Mouse (Mus musculus): ENCODE measurements around the gene Lias.

Gene Lias

DNA sequence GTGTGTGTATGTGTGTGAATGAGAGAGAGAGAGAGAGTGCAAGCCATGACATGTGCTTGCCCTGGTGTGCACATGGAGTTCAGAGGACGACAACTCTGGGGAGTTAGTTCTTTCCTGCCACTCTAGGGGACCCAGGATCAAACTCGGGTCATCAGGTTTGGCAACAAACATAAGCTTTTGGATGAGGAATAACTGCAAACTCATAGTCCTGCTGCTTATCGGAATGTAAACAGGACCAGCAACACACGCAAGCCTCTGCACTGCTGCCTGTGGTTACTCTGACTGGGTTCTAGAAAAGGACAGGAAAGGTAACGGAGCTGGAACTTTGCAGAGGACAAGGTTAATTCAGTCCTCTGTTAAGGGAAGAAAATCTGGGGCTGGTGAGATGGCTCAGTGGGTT is 34.0 kb downstream of the Lias start:
- no peak for DNase-seq (ENCODE audit: low spot score)

GRCm38 (mm10) chr5:65428321-65428720 is 37.0 kb downstream of the Lias start:
- no peak for DNase-seq (ENCODE audit: low spot score)

GRCm38 (mm10) chr5:65429441-65429840 is 38.1 kb downstream of the Lias start:
- no peak for DNase-seq (ENCODE audit: low spot score)

- DNase-seq (ENCODE audit: low spot score), result peak; percentile 12
Measured at GRCm38 (mm10) chr5:65434471-65435362, 43.4 kb downstream of the Lias start.

DNA sequence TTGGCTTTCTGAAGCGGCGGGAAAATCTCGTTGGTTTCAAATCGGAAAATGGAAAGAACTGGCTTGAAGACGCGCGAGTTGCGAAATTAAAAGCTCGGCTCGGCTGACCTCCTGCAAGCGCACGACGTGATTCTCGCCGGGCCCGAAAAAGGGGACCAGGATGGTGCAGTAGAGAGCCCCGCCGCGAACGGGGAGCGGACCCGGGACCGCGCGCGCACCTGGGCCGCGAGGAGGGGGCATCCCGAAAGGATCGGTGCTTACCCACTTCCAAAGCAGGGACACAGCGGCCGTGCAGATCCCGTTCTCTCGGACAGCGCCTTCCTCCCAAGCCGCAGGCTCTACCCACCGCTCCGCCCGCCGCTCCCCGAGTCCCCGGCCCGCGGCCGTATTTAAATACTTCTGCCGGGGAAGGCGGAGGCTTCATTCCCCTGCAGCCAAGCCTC is 44.1 kb downstream of the Lias start:
- DNase-seq (ENCODE audit: low spot score), result no peak

- peak; percentile 94 for DNase-seq (ENCODE audit: low spot score)
Measured at GRCm38 (mm10) chr5:65435806-65436561, 44.7 kb downstream of the Lias start, which contains the start of gene Ugdh. Gene Ugdh (minus strand): TSS chr5:65435949.

DNA sequence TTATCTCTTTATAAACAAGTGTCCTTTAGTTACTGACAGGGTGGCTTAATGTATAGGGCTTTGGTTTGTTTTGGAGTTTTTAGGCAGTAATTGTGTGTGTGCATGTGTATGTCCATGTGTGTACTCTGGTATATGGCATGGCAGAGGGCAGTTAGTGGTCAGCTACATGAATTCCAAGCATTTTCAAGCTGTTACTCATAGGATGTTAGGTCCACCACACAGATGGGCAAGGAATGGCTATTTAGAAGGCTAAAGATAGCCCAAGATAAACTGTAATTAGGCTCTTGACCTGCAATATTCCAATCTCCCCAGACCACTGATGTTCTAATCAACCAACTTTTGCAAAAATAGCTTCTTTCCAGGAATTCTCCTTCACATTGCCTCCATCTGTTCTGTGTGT is 46.7 kb downstream of the Lias start:
- no peak for DNase-seq (ENCODE audit: low spot score)

- no peak for DNase-seq (ENCODE audit: low spot score)
Measured at GRCm38 (mm10) chr5:65444981-65445380, 53.7 kb downstream of the Lias start.

GRCm38 (mm10) chr5:65446756-65447155 is 55.5 kb downstream of the Lias start:
- DNase-seq (ENCODE audit: low spot score), result no peak

DNA sequence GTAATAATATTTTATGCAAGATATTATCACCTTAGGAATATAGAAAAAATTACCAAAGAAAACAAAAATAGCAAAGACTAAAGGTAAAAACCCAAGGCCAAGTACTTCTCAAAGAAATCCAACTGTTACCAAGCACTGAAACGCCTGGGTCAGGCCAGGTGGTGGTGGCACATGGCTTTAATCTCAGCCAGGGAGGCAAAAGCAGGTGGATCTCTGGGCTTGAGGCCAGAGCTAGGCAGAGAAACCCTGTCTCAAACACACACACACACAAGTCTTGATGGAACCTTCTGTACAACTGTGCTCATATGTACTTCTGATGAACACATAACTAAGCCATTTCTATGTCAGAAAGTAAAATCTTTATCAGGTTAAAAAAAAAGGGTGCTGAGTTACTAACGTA is 56.5 kb downstream of the Lias start:
- DNase-seq (ENCODE audit: low spot score), result no peak

DNA sequence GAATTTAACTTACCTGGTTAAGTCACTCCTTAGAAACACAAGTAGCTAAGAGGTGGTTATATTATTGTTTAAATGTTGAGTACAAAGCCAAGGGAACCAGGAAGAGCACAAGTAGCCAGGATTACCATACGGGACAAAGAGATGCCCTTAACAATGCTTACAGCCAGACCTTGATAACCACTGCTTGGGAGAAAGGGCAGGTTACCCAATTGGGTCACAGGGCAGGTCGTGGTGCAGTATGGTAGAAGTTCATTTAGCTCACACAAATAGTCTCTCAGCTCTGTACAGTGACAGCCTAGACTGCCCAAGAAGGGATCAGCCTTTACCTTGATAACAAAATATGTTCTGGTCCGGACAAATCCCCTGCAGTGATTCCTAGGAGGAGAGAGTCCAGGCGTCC is 57.6 kb downstream of the Lias start:
- DNase-seq (ENCODE audit: low spot score), result no peak

- DNase-seq (ENCODE audit: low spot score), result no peak
Measured at GRCm38 (mm10) chr5:65454771-65455170, 63.5 kb downstream of the Lias start.

DNA sequence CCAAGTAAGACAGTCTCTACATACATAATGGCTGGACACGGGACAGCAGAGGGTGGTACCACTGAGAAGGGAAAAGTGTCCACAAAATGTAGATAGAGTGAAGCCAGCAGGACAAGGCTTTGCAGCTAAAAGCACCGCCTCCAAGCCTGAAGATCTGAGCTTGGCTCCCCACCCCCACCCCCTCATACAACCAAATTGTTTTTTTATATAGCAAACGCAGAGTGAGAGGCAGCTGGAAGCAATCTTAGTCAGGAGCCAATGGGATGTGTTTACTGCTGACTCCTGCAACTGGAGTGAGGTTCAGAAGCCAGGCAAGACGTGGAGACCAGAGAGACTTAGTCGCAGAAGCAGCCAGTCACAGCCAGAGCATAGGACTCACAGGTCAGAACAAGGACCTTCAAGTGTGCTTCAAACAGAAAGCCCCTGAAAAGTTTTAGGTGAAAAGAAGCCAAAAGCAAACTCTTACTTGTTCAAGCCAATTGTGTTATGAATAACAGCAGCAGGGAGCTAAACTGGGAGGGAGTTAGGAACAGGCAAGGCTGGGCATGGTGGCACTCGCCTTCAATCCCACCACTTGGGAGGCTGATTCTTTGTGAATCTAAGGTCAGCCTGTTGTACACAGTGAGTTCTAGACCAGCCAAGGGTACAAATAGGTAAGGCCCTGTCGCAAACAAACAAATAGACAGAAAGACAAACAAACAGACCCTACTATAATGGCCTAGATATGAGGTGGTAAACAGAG is 66.0 kb downstream of the Lias start:
- DNase-seq (ENCODE audit: low spot score), result no peak

GRCm38 (mm10) chr5:65457846-65458245 is 66.5 kb downstream of the Lias start:
- DNase-seq (ENCODE audit: low spot score), result no peak

DNA sequence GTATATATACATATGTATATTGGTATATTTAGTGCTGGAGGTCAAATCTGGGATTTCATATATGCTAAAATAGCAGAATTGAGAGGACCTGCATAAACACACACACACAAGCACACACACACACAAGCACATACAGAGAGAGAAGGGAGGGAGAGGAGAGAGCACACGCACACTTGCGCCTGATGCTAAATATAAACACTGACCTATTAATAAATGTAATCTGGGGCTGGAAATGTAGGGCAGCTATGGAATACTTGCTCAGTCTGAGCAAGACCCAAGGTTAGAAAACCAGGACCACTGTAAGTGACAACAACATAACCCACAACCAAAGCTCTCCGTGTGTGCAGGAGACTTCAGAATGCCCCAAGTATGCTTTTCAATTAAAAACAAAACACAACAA is 68.2 kb downstream of the Lias start:
- DNase-seq (ENCODE audit: low spot score), result no peak
